Mouse (Mus musculus) lung, adult 2 months (tissue): ENCODE results near the gene Impg1.

Experiments used
- CTCF ChIP-seq: fragments of 200-500 bp; IDR thresholded peaks from 2 replicates; pipeline ENCODE4 v1.5.1; 2011; ENCODE audit warnings: mild to moderate bottlenecking, low read length, control low read depth; ENCODE audit not compliant: insufficient read depth
- POLR2A ChIP-seq: fragments of 200-500 bp; IDR thresholded peaks from 2 replicates; pipeline ENCODE4 v1.6.1; 2011; ENCODE audit warnings: low read depth, mild to moderate bottlenecking, control low read depth, low read length, borderline replicate concordance; ENCODE audit errors: extremely low read depth

DNA sequence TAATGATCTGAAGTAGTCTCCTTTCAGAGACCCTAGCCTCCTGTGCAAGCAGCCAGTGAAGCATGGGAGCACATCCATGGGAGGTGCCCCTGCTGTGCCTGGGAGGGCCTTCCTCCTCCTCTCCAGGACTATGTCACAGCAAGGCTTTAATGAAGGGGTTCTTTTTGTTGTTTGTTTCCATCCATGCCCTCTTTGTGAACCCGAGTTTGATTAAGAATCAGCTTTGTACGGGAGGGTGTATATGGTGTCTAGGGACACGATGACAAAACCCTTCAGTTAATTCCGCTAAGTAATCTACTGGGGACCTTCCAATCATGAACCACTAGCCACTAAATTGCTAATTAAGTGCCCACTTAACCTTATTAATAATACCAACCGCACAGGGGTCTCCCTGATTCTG lies 74.3 kb downstream of the Impg1 start:
- TF ChIP-seq CTCF (no peak), POLR2A (no peak)
